Mouse (Mus musculus): ENCODE results near the gene Tgif1. TPM values are rescaled to one million over a fixed set of nuclear protein-coding genes. Genes with fewer than 3 reads are reported as not detected.

Tgif1 gene
- polyA plus RNA-seq, 1 experiment from 2014 or later, result 63.5 TPM

DNA sequence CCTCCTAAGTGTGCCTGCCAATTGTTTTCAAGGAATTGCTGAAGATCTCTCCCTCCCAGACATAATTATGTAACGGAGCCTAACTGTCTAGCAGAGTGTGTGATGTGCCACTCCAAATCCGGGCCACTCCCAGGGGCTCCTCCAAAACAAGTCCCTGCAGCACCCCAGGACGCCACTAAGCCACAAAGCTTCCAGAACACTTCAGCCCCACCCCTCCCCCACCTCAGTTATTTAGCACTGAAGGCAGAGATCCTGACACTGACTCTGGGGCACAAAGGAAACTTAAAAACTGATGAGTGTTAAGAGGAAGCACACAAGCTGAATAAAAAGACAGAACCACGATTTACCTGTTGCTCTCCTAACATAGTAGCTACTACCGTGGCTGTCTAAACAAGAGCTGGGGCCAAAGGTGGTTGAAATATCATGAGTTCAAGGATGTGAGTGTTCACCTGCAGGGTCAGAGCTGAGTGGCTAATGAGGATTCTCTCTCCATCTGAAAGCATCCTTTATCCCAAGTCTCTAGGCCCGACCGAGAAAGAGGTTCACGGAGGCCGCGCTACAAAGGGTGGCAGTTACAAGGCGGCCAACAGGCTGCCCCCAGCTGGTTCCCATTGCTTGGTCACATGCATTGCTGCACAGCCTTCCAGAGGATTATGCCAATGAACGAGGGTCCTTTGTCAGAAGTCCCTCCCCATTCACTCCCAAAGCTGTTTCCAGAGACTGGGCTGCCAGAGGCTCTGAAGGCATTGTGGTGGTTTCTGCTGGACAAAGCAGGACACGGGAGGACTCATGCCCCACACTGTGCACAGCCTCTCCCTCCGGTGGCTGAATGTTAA, 19.0 kb upstream of the Tgif1 start:
- Histone ChIP-seq H3K27ac (ENCODE audit: low read depth, low read length) (peak overlapping the region; percentile 84), H3K4me2 (ENCODE audit: low read depth, low read length, severe bottlenecking) (peak overlapping the region; percentile 57), H3K36me3 (ENCODE audit: control insufficient read depth, insufficient read depth, low read length) (no peaks in the 10 kb centered on the region), H3K9ac (ENCODE audit: low read length) (peak overlapping the region; percentile 55), H3K4me1 (replicated peaks; ENCODE audit: control insufficient read depth, insufficient read depth, low read length) (peaks cover 6% of the 10 kb centered on the region), H3K4me3 (ENCODE audit: low read depth, low read length) (peak overlapping the region; percentile 14; the same call in 1 of the 2 replicates), H3K9me3 (ENCODE audit: control insufficient read depth, low read length) (no peaks in the 10 kb centered on the region), H3K27me3 (ENCODE audit: control insufficient read depth, insufficient read depth, low read length) (no peaks in the 10 kb centered on the region)
- ATAC-seq (replicated peaks; ENCODE audit: low FRiP score) (peak; percentile 95), DNase-seq (ENCODE audit: low spot score) (peak; percentile 87)
- WGBS, result 4% methylated on average over 14 of the region's 14 CpGs

- WGBS, result 46% methylated on average over 5 of the region's 5 CpGs
- no peaks in the 10 kb centered on the region for H3K36me3 ChIP-seq (ENCODE audit: control insufficient read depth, insufficient read depth, low read length)
- H3K9me3 ChIP-seq (ENCODE audit: control insufficient read depth, low read length), result no peaks in the 10 kb centered on the region
- H3K4me3 ChIP-seq (ENCODE audit: low read depth, low read length), result no peak overlapping the region
- ATAC-seq (replicated peaks; ENCODE audit: low FRiP score), result no peak
- H3K27ac ChIP-seq (ENCODE audit: low read depth, low read length), result no peak overlapping the region
- H3K9ac ChIP-seq (ENCODE audit: low read length), result no peak overlapping the region
- H3K4me1 ChIP-seq (replicated peaks; ENCODE audit: control insufficient read depth, insufficient read depth, low read length), result peaks cover 6% of the 10 kb centered on the region
- no peaks in the 10 kb centered on the region for H3K27me3 ChIP-seq (ENCODE audit: control insufficient read depth, insufficient read depth, low read length)
- H3K4me2 ChIP-seq (ENCODE audit: low read depth, low read length, severe bottlenecking), result peak overlapping the region; percentile 57; the same call in 1 of the 2 replicates
- DNase-seq (ENCODE audit: low spot score), result no peak
These were observed 18.3 kb upstream of the Tgif1 start for GRCm38 (mm10) chr17:70871676-70872075.

DNA sequence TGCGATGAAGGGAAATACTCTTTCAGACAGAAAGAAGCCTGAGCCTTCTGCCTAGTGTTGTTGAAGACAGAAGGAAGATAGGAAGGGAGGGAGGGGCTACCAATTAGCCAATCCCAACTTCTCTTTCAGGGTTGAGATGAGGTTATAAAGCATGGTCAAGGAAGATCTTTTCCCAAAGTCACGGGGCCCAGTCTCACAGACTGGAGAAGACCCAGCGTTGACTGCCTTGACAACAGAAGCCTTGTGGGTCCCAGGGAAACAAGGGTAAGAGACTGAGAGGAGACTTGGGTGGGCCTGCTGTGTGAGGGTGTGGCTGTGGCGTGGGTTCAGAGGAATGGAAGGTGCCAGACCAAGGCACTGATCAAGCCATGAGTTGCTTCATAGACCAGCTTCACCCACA, 17.2 kb upstream of the Tgif1 start:
- 93% methylated on average over 4 of the region's 4 CpGs for WGBS
- Histone ChIP-seq H3K9me3 (ENCODE audit: control insufficient read depth, low read length) (no peaks in the 10 kb centered on the region), H3K36me3 (ENCODE audit: control insufficient read depth, insufficient read depth, low read length) (no peaks in the 10 kb centered on the region), H3K4me1 (replicated peaks; ENCODE audit: control insufficient read depth, insufficient read depth, low read length) (peaks cover 6% of the 10 kb centered on the region), H3K9ac (ENCODE audit: low read length) (no peak overlapping the region), H3K27me3 (ENCODE audit: control insufficient read depth, insufficient read depth, low read length) (no peaks in the 10 kb centered on the region), H3K4me2 (ENCODE audit: low read depth, low read length, severe bottlenecking) (no peak overlapping the region), H3K4me3 (ENCODE audit: low read depth, low read length) (no peak overlapping the region), H3K27ac (ENCODE audit: low read depth, low read length) (no peak overlapping the region)
- no peak for DNase-seq (ENCODE audit: low spot score)
- no peak for ATAC-seq (replicated peaks; ENCODE audit: low FRiP score)

GRCm38 (mm10) chr17:70868577-70869229, 15.4 kb upstream of the Tgif1 start:
- H3K36me3 ChIP-seq (ENCODE audit: control insufficient read depth, insufficient read depth, low read length), result no peaks in the 10 kb centered on the region
- no peak overlapping the region for H3K4me3 ChIP-seq (ENCODE audit: low read depth, low read length)
- H3K9ac ChIP-seq (ENCODE audit: low read length), result no peak overlapping the region
- no peak overlapping the region for H3K27ac ChIP-seq (ENCODE audit: low read depth, low read length)
- DNase-seq (ENCODE audit: low spot score) (no peak), ATAC-seq (replicated peaks; ENCODE audit: low FRiP score) (no peak)
- no peaks in the 10 kb centered on the region for H3K9me3 ChIP-seq (ENCODE audit: control insufficient read depth, low read length)
- no peaks in the 10 kb centered on the region for H3K27me3 ChIP-seq (ENCODE audit: control insufficient read depth, insufficient read depth, low read length)
- H3K4me1 ChIP-seq (replicated peaks; ENCODE audit: control insufficient read depth, insufficient read depth, low read length), result peaks cover 6% of the 10 kb centered on the region
- no peak overlapping the region for H3K4me2 ChIP-seq (ENCODE audit: low read depth, low read length, severe bottlenecking)
- WGBS, result 89% methylated on average over 5 of the region's 5 CpGs

DNA sequence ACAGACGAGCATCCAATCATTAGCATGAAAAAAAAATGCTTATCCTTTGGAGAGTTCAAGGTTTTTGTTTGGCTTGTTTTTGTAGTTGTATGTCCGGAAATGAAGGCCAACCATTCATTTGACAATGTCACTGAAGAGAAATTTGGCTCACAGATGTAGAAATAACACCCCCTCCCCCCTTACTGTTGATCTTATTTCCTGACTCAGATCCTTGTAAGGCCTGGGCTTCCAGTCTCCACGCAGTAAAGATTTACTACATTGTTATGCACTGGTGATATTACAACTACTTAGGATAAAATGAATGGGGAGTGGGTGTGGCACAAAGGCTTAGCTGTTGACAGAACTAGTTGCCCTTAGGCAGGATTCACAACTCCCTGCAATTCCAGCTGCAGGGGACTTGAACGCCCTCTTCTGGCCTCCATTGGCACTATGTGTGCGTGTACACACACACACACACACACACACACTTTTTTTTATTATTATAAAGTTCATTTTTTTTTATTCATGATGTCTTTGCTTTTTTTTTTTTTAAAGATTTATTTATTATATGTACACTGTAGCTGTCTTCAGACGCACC, 13.3 kb upstream of the Tgif1 start:
- 87% methylated on average over 6 of the region's 6 CpGs for WGBS

DNA sequence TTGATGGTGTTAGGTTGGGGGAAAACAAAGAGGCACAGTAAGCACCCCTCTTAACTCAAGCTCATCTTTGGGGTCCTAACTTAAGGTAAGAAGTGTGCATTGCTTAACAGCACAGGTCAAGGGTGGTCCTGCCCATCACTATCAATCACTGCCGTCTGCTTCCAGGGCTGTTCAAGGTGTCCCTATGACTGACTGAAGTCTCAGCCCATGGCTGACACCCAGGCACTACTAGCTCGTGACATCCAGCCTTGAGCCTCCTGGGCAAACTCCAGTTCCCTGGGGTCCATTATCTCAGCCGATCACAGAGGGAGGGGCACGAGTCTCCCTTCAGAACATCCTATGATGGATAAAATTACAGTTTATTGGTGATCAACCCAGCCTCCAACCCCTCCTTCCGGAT, 12.7 kb upstream of the Tgif1 start:
- 94% methylated on average over 5 of the region's 5 CpGs for WGBS
- Histone ChIP-seq H3K27ac (ENCODE audit: low read depth, low read length) (no peak overlapping the region), H3K36me3 (ENCODE audit: control insufficient read depth, insufficient read depth, low read length) (no peaks in the 10 kb centered on the region), H3K4me2 (ENCODE audit: low read depth, low read length, severe bottlenecking) (no peak overlapping the region), H3K27me3 (ENCODE audit: control insufficient read depth, insufficient read depth, low read length) (no peaks in the 10 kb centered on the region), H3K4me3 (ENCODE audit: low read depth, low read length) (no peak overlapping the region), H3K9me3 (ENCODE audit: control insufficient read depth, low read length) (no peaks in the 10 kb centered on the region; the same call in 1 of the 2 replicates), H3K9ac (ENCODE audit: low read length) (no peak overlapping the region), H3K4me1 (replicated peaks; ENCODE audit: control insufficient read depth, insufficient read depth, low read length) (no peaks in the 10 kb centered on the region)
- DNase-seq (ENCODE audit: low spot score) (no peak), ATAC-seq (replicated peaks; ENCODE audit: low FRiP score) (no peak)

More for the DNA sequence above, 13.3 kb upstream of the Tgif1 start:
- ATAC-seq (replicated peaks; ENCODE audit: low FRiP score) (no peak), DNase-seq (ENCODE audit: low spot score) (no peak)
- Histone ChIP-seq H3K27ac (ENCODE audit: low read depth, low read length) (no peak overlapping the region), H3K36me3 (ENCODE audit: control insufficient read depth, insufficient read depth, low read length) (no peaks in the 10 kb centered on the region), H3K4me1 (replicated peaks; ENCODE audit: control insufficient read depth, insufficient read depth, low read length) (no peaks in the 10 kb centered on the region), H3K9ac (ENCODE audit: low read length) (no peak overlapping the region), H3K9me3 (ENCODE audit: control insufficient read depth, low read length) (no peaks in the 10 kb centered on the region; the same call in 1 of the 2 replicates), H3K4me3 (ENCODE audit: low read depth, low read length) (no peak overlapping the region), H3K27me3 (ENCODE audit: control insufficient read depth, insufficient read depth, low read length) (no peaks in the 10 kb centered on the region), H3K4me2 (ENCODE audit: low read depth, low read length, severe bottlenecking) (no peak overlapping the region)

DNA sequence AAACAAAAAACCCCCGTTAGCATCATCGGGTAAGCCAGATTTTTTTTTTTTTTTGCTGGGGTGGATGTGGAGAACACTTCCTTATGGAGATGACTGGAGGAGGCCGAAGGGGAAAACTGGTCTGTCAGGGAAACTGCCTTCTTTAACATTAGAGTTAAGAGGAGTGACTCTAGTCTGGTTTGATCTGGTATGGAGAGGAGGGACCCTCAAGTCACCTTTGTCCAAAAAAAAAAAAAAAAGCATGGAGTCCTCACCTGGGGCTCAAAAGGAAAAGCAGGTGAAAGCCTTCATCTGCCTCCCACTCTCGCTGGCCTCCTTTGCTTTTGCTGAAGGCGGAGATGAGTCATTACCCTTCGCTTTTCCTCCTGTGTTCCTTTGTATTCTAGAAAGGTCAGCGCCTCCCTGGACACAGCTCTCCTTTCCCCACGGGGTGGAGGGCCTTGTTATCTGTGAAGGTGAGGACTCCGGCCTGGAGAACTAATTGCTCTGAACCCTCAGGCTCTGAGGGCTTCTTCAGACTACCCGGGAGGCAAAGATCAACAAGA, 11.8 kb upstream of the Tgif1 start:
- WGBS, result 84% methylated on average over 10 of the region's 10 CpGs

GRCm38 (mm10) chr17:70864645-70865044, 11.3 kb upstream of the Tgif1 start:
- Histone ChIP-seq H3K27ac (ENCODE audit: low read depth, low read length) (no peak overlapping the region), H3K4me2 (ENCODE audit: low read depth, low read length, severe bottlenecking) (no peak overlapping the region), H3K9me3 (ENCODE audit: control insufficient read depth, low read length) (no peaks in the 10 kb centered on the region; the same call in 1 of the 2 replicates), H3K36me3 (ENCODE audit: control insufficient read depth, insufficient read depth, low read length) (no peaks in the 10 kb centered on the region), H3K9ac (ENCODE audit: low read length) (no peak overlapping the region), H3K27me3 (ENCODE audit: control insufficient read depth, insufficient read depth, low read length) (no peaks in the 10 kb centered on the region), H3K4me3 (ENCODE audit: low read depth, low read length) (no peak overlapping the region), H3K4me1 (replicated peaks; ENCODE audit: control insufficient read depth, insufficient read depth, low read length) (no peaks in the 10 kb centered on the region)
- ATAC-seq (replicated peaks; ENCODE audit: low FRiP score), result no peak
- no peak for DNase-seq (ENCODE audit: low spot score)
- 88% methylated on average over 3 of the region's 3 CpGs for WGBS

More for the DNA sequence above, 11.8 kb upstream of the Tgif1 start:
- DNase-seq (ENCODE audit: low spot score) (no peak), ATAC-seq (replicated peaks; ENCODE audit: low FRiP score) (no peak)
- no peaks in the 10 kb centered on the region; the same call in 1 of the 2 replicates for H3K9me3 ChIP-seq (ENCODE audit: control insufficient read depth, low read length)
- no peaks in the 10 kb centered on the region for H3K4me1 ChIP-seq (replicated peaks; ENCODE audit: control insufficient read depth, insufficient read depth, low read length)
- H3K36me3 ChIP-seq (ENCODE audit: control insufficient read depth, insufficient read depth, low read length), result no peaks in the 10 kb centered on the region
- H3K27ac ChIP-seq (ENCODE audit: low read depth, low read length), result no peak overlapping the region
- no peak overlapping the region for H3K4me2 ChIP-seq (ENCODE audit: low read depth, low read length, severe bottlenecking)
- H3K9ac ChIP-seq (ENCODE audit: low read length), result no peak overlapping the region
- H3K27me3 ChIP-seq (ENCODE audit: control insufficient read depth, insufficient read depth, low read length), result no peaks in the 10 kb centered on the region
- H3K4me3 ChIP-seq (ENCODE audit: low read depth, low read length), result no peak overlapping the region

Measured in forebrain, embryonic 11.5 days (tissue).